Mouse (Mus musculus): ENCODE measurements around the gene Krt7.

GRCm38 (mm10) chr15:101369382-101370100, 41.3 kb upstream of the Krt7 start:
- TF ChIP-seq CTCF (IDR thresholded peaks at IDR 0.05; ENCODE audit: borderline replicate concordance, extremely low read depth, insufficient read depth, insufficient read length) = no peak
- TF ChIP-seq POLR2A (IDR thresholded peaks at IDR 0.05; ENCODE audit: borderline replicate concordance, extremely low read depth, insufficient read depth, insufficient read length, poor library complexity, severe bottlenecking) = no peak

All from brain, embryonic 14.5 days (tissue).